Mouse (Mus musculus): ENCODE results near the gene St8sia1. TPM values are rescaled to one million over a fixed set of nuclear protein-coding genes. Genes with fewer than 3 reads are reported as not detected.

The St8sia1 gene
- polyA plus RNA-seq, 1 experiment from 2014 or later, result 4.2 TPM

- 96% methylated on average over 10 of the region's 10 CpGs for WGBS
- H3K4me2 ChIP-seq, result no peak overlapping the region
- no peak overlapping the region for H3K4me3 ChIP-seq
- peaks cover 18% of the 10 kb centered on the region; the same call in 1 of the 2 replicates for H3K4me1 ChIP-seq
- H3K27me3 ChIP-seq, result no peaks in the 10 kb centered on the region
- H3K9me3 ChIP-seq (replicated peaks), result no peaks in the 10 kb centered on the region; the same call in 1 of the 2 replicates
- no peaks in the 10 kb centered on the region for H3K36me3 ChIP-seq (ENCODE audit: poor library complexity, severe bottlenecking)
- H3K27ac ChIP-seq, result no peak overlapping the region
- H3K9ac ChIP-seq, result no peak overlapping the region
- ATAC-seq, result no peak
Observed at GRCm38 (mm10) chr6:142818306-142818705, 145.9 kb downstream of the St8sia1 start.

DNA sequence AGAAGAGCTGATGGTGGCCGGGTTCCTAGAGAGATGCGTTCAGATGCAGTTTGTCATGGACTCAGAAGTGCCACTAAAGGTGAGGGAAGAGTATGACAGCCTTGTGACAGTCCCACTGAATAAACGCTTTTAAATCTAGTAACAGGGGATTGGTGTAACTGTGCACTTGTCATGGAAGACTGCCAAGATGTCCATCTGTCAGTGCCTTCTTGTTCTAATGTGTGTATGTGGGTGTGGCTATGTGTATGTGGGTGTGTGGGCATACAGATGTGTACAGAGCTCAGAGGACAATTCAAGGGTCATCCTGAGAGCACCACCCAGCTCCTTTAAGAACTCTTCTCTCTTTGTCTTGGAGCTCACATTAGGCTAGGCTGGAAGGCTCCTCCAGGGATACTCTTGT lies 148.7 kb downstream of the St8sia1 start:
- Histone ChIP-seq H3K9ac (no peak overlapping the region), H3K4me2 (no peak overlapping the region), H3K9me3 (replicated peaks) (no peaks in the 10 kb centered on the region; the same call in 1 of the 2 replicates), H3K4me3 (no peak overlapping the region), H3K36me3 (ENCODE audit: poor library complexity, severe bottlenecking) (no peaks in the 10 kb centered on the region), H3K4me1 (peaks cover 18% of the 10 kb centered on the region; the same call in 1 of the 2 replicates), H3K27me3 (peaks cover 4% of the 10 kb centered on the region; the same call in 1 of the 2 replicates), H3K27ac (no peak overlapping the region)
- peak; percentile 52 for ATAC-seq
- WGBS, result 73% methylated on average over 3 of the region's 3 CpGs

GRCm38 (mm10) chr6:142814495-142814921 lies 149.7 kb downstream of the St8sia1 start:
- Histone ChIP-seq H3K27ac (no peak overlapping the region), H3K36me3 (ENCODE audit: poor library complexity, severe bottlenecking) (no peaks in the 10 kb centered on the region), H3K9me3 (replicated peaks) (no peaks in the 10 kb centered on the region; the same call in 1 of the 2 replicates), H3K27me3 (peaks cover 4% of the 10 kb centered on the region; the same call in 1 of the 2 replicates), H3K4me1 (peaks cover 18% of the 10 kb centered on the region; the same call in 1 of the 2 replicates), H3K9ac (peak overlapping the region; percentile 54), H3K4me3 (peak overlapping the region; percentile 36), H3K4me2 (peak overlapping the region; percentile 60)
- ATAC-seq, result peak; percentile 69
- 5% methylated on average over 15 of the region's 15 CpGs for WGBS

DNA sequence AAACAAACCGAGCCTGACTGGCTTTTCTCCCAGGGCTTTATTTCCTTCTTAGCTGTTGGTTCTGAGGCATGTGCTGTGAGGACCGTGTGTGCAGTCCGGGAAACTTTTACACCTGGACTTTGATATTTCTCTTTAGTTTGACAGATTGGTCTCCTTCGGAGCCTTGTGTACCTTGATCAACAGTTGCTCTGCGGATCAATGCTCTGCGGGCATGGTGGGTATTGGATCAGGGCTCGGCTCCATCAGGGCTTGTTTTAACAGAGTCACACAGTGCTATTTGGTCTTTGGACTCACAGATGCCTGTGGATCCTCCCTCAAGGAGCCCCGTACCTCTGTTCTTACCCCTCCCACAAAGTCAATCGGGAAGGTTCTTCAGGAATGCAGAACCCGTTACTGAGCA lies 150.2 kb downstream of the St8sia1 start:
- no peak overlapping the region for H3K4me3 ChIP-seq
- peaks cover 4% of the 10 kb centered on the region; the same call in 1 of the 2 replicates for H3K27me3 ChIP-seq
- H3K9me3 ChIP-seq (replicated peaks), result no peaks in the 10 kb centered on the region; the same call in 1 of the 2 replicates
- 0 out of 2 replicates have a peak overlapping the region, but pooled peaks have one; percentile 54 for H3K9ac ChIP-seq
- no peak overlapping the region for H3K27ac ChIP-seq
- ATAC-seq, result peak; percentile 54; the same call in 1 of the 2 replicates
- H3K36me3 ChIP-seq (ENCODE audit: poor library complexity, severe bottlenecking), result no peaks in the 10 kb centered on the region
- H3K4me2 ChIP-seq, result peak overlapping the region; percentile 60
- WGBS, result 58% methylated on average over 10 of the region's 10 CpGs
- peaks cover 18% of the 10 kb centered on the region; the same call in 1 of the 2 replicates for H3K4me1 ChIP-seq

DNA sequence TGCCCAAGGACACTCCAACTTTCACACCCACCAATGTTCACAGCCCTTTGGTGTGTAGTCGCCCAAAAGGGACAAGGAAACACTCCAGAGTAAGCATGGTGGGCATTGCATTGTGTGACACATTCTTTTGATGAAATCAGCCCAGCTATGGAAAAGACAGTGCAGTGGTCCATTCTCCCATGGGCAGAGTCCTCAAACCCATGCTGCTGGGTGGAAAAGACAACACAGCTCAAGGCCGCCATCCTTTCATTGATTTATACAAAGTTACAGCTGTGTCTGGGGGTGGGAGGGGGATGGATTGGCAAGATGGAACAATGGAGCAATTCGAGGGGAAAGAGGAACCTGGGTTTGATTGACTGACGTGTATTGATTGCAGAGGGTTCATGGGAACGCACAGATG lies 151.3 kb downstream of the St8sia1 start:
- Histone ChIP-seq H3K27me3 (peaks cover 4% of the 10 kb centered on the region; the same call in 1 of the 2 replicates), H3K36me3 (ENCODE audit: poor library complexity, severe bottlenecking) (no peaks in the 10 kb centered on the region), H3K9ac (no peak overlapping the region), H3K4me3 (no peak overlapping the region), H3K9me3 (replicated peaks) (no peaks in the 10 kb centered on the region), H3K27ac (no peak overlapping the region), H3K4me2 (no peak overlapping the region), H3K4me1 (peaks cover 18% of the 10 kb centered on the region; the same call in 1 of the 2 replicates)
- 50% methylated on average over 5 of the region's 5 CpGs for WGBS
- ATAC-seq, result no peak

DNA sequence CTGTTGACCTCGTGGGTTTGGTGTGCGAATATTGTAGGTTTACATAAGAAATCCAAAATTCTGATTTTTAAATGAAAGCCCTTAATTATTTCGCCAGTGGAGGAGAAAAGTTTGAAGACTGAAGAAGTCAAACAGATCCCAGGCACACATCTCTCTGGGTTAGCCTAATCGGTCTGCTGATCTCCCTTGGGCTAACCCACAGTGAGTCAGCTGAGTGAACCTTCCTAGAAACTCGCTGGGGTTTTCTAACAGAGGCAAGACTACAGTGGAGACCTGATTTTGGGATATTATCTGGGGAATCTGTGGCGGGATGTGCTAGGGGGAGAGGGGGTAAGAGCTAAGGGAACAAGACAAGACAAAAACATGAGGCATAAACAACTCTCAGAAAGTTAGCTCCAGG lies 154.0 kb downstream of the St8sia1 start:
- WGBS, result 71% methylated on average over 6 of the region's 6 CpGs
- Histone ChIP-seq H3K4me2 (no peak overlapping the region), H3K27ac (no peak overlapping the region), H3K4me1 (peaks cover 13% of the 10 kb centered on the region; the same call in 1 of the 2 replicates), H3K36me3 (ENCODE audit: poor library complexity, severe bottlenecking) (no peaks in the 10 kb centered on the region), H3K4me3 (no peak overlapping the region), H3K9me3 (replicated peaks) (no peaks in the 10 kb centered on the region), H3K9ac (no peak overlapping the region), H3K27me3 (peaks cover 4% of the 10 kb centered on the region; the same call in 1 of the 2 replicates)
- no peak for ATAC-seq

GRCm38 (mm10) chr6:142809373-142810098 lies 154.7 kb downstream of the St8sia1 start:
- ATAC-seq, result no peak
- Histone ChIP-seq H3K9ac (no peak overlapping the region), H3K36me3 (ENCODE audit: poor library complexity, severe bottlenecking) (no peaks in the 10 kb centered on the region), H3K27me3 (peaks cover 4% of the 10 kb centered on the region; the same call in 1 of the 2 replicates), H3K4me1 (peaks cover 10% of the 10 kb centered on the region; the same call in 1 of the 2 replicates), H3K4me2 (no peak overlapping the region), H3K4me3 (no peak overlapping the region), H3K27ac (no peak overlapping the region), H3K9me3 (replicated peaks) (no peaks in the 10 kb centered on the region)
- WGBS, result 53% methylated on average over 6 of the region's 6 CpGs

DNA sequence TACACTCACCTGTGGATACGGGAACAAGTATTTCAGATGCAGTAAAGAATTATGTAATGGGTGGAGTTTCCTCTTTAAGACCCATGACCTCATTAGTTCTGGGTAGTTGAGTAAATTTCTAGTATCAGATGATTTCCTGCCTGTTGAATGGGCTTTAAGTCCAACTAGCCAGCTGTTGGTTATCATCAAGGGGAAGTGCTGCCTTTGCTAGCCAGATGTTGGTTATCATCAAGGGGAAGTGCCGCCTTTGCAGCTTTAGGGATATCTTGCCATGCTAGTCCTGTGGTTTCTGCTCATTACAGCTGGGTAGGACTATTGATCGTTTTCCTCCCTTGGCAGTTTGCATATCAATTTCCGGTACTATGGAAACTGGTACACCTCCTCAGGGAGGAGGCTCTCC lies 157.9 kb downstream of the St8sia1 start:
- ATAC-seq, result no peak
- no peaks in the 10 kb centered on the region for H3K9me3 ChIP-seq (replicated peaks)
- no peak overlapping the region for H3K4me3 ChIP-seq
- no peaks in the 10 kb centered on the region for H3K36me3 ChIP-seq (ENCODE audit: poor library complexity, severe bottlenecking)
- H3K4me2 ChIP-seq, result no peak overlapping the region
- 94% methylated on average over 4 of the region's 4 CpGs for WGBS
- H3K9ac ChIP-seq, result no peak overlapping the region
- H3K27me3 ChIP-seq, result no peaks in the 10 kb centered on the region
- no peak overlapping the region for H3K27ac ChIP-seq
- 0 out of 2 replicates have a peak, but pooled peaks cover 4% of the 10 kb centered on the region for H3K4me1 ChIP-seq

GRCm38 (mm10) chr6:142804402-142804801 lies 159.8 kb downstream of the St8sia1 start, which contains the start of gene Sult6b2:
Gene Sult6b2, minus strand, starts transcription at chr6:142804502.
- Histone ChIP-seq H3K9ac (no peak within 1 kb of the TSS), H3K9me3 (replicated peaks) (no peaks in the 10 kb centered on the region), H3K4me1 (0 out of 2 replicates have a peak, but pooled peaks cover 4% of the 10 kb centered on the region), H3K4me3 (no peak within 1 kb of the TSS), H3K36me3 (ENCODE audit: poor library complexity, severe bottlenecking) (no peaks in the 10 kb centered on the region), H3K27ac (no peak within 1 kb of the TSS), H3K27me3 (no peaks in the 10 kb centered on the region), H3K4me2 (no peak within 1 kb of the TSS)
- no peak for ATAC-seq

DNA sequence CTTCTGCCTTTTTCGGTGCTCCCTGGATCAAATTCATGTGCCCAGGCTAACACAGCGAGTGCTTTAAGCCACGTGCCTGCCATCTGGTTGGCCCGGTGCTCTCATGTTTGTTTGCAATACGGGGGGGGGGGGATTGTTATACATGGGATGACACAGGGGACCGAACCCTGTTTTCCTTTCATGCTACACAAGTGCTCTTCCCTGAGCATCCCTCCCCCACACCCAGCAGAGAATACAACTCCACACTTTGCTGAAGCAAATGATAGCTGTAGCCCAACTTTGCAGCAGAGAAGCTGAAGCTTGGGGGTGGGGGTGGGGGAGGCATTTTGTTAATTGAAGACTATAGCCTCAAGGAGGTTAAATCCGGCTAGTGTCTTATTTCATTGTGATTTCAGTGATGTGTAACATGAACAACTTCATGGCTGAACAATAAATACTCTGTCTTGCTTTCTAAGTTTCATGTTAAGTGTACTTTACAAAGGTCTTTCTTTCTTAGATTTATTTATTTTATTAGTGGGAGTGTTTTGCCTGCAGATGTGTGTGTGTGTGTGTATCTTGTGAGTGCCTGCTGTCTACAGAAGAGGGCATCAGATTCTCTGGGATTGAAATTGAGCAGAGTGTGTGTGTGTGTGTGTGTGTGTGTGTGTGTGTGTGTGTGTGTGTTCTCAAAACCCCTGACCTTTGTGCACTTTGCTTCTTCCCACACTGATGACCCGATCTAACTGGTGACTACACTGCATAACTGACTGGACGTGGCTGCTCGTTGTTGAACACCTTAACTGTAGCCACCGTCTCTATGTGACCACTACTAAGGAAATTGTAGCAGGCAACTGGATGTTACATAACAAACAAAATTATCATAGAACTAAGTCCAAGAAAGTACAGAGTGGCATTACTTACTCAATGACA lies 161.4 kb downstream of the St8sia1 start:
- H3K27ac ChIP-seq, result no peak overlapping the region
- no peaks in the 10 kb centered on the region for H3K9me3 ChIP-seq (replicated peaks)
- 61% methylated on average over 11 of the region's 11 CpGs for WGBS
- ATAC-seq, result no peak
- H3K36me3 ChIP-seq (ENCODE audit: poor library complexity, severe bottlenecking), result no peaks in the 10 kb centered on the region
- H3K27me3 ChIP-seq, result no peaks in the 10 kb centered on the region
- no peak overlapping the region for H3K4me2 ChIP-seq
- H3K9ac ChIP-seq, result no peak overlapping the region
- 0 out of 2 replicates have a peak, but pooled peaks cover 4% of the 10 kb centered on the region for H3K4me1 ChIP-seq
- no peak overlapping the region for H3K4me3 ChIP-seq

GRCm38 (mm10) chr6:142801687-142802086 lies 162.6 kb downstream of the St8sia1 start:
- no peak overlapping the region for H3K4me3 ChIP-seq
- no peak; the same call in 1 of the 2 replicates for ATAC-seq
- 73% methylated on average over 5 of the region's 5 CpGs for WGBS

More at GRCm38 (mm10) chr6:142801687-142802086, 162.6 kb downstream of the St8sia1 start:
- Histone ChIP-seq H3K4me2 (no peak overlapping the region), H3K27me3 (no peaks in the 10 kb centered on the region), H3K9me3 (replicated peaks) (no peaks in the 10 kb centered on the region), H3K27ac (no peak overlapping the region), H3K9ac (no peak overlapping the region), H3K36me3 (ENCODE audit: poor library complexity, severe bottlenecking) (no peaks in the 10 kb centered on the region), H3K4me1 (0 out of 2 replicates have a peak, but pooled peaks cover 4% of the 10 kb centered on the region)
